Mouse (Mus musculus) urinary bladder, postnatal 36 days (tissue): ENCODE measurements around the gene Sec16a.
A peak's percentile ranks its signal among the peaks of the same experiment; 100 is the strongest.

Experiments
- DNase-seq, 2 experiments: peaks; one replicate each; pipeline ENCODE4 v3.0.0; 2022; ENCODE audit warnings: low spot score in 2 of 2, mixed read lengths in 1 of 2

Sec16a gene

GRCm38 (mm10) chr2:26444946-26445665, at the start of gene Sec16a:
Gene Sec16a, minus strand, starts transcription at chr2:26445216.
- DNase-seq, result peak; percentile 99 to 100

- no peak for DNase-seq
These were observed 49.4 kb upstream of the Sec16a start for GRCm38 (mm10) chr2:26494396-26494795.

DNA sequence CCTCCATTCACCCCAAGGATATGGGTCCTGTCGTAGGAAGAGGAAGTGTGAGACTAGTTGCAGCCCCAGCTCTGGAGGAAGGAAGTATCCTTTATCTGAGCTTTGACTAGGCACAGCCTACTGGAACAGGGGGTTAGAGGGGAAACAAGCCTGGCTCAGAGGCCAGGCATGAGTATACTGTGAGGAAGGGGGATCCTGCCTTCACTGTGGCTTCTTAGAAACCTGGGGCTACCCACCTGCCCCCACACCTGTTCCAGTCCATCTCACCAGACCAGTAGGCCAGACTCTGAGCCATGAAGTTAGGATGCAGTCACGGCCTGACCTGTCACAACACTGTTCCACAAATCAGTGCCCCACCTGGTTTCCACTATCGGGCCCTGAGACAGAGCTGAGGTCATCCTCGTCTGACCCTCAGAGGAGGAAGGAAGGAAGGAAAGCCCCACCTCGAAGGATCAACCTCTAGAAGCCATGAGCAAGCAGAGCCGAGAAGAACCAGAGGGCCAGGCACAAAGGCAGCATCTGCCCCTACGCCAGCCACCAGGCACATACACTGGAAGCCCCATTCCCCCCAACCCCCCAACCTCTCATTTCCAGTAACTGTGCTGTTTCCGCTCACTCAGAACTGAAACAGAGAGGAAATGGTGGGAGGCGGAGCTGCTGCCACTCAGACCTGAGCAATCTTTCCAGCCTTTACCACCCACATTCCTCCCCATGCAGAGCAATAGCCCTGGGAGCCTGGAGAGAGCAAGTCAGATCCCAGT, 48.2 kb upstream of the Sec16a start:
- no peak for DNase-seq

DNA sequence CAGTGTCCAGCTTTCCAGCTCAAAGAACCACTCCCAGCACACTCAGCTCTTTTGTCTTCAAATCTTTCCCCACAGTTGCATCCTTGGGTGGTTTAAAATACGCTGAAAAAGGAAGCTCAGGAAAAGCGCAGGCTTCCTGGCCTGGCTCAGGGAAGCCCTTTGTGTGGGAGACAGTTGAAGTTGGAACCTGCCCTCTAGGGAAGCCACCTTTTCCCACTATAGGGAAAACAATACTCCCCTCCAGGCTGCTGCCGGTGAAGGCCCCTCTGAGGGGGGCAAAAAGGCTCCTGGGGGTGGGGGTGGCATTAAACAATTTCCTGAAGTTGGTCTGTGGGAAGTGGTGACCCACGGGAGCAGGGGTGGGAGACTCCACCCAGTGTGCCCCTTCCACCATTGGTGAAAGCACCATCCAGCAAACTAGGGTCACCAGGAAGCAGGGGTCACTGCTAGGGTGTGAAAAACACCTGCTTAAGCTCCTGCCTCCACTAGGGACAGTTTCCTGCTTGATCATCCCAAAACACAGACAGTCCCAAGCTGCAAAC, 45.8 kb upstream of the Sec16a start:
- DNase-seq, result no peak

GRCm38 (mm10) chr2:26488535-26489135, 43.6 kb upstream of the Sec16a start:
- DNase-seq, result no peak

DNA sequence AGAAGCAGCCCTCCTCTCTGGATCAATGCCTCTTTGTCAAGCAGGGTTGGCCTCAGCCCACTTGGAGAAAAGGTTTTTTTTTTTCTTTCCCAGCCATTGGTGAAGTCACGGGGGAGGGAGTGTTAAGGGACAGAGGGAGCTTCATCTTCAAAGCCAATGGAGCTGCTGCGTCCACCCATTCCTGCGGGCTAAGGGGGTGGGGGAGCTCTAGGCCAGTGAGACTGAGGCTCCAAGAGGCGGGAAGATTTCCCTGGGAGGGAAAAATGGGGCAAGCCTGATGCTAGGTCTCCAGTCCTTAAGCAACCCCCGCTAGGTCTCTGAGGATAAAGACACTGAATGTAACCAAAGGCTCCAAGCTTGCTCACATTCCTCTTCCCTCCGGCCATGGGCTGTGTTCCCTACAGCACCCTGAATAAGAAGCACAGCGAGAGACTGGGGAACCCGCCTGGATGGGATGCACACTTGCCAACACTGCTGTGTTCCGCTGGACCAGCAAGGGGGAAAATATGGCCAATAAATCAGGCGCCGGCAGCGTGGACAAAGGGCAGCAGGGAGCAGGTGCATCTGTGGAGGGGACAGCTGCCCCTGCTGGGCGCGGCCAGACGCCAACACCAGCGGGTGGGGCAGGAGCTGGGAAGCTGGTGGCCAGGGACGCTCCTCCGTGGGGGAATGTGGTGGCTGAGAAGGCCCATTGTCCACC, 42.5 kb upstream of the Sec16a start:
- DNase-seq, result no peak

DNA sequence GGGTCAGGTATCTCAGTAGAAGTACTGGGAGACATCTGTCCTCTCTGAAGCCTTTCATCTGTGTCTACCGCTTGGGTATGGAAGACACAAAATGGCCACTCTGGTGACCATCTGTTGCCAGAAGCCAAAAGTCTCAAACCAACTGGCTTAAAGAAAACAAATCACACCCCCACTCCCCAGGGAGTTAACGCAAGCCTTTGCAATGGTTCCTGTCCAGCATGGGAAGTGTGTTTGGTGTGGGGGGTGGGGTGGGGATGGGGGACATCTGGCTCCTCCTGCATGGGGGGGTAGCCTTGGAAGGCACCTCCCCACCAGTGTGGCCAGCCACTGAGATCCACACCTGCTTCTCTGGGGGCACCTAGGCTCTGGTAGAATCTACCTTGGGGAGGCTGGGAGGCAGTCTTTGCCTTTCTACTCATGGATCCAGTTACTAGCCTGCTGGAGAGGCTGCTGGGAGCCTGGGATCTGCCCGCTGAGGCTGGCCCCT, 41.9 kb upstream of the Sec16a start:
- no peak for DNase-seq

GRCm38 (mm10) chr2:26486264-26486810, 41.3 kb upstream of the Sec16a start:
- no peak for DNase-seq

DNA sequence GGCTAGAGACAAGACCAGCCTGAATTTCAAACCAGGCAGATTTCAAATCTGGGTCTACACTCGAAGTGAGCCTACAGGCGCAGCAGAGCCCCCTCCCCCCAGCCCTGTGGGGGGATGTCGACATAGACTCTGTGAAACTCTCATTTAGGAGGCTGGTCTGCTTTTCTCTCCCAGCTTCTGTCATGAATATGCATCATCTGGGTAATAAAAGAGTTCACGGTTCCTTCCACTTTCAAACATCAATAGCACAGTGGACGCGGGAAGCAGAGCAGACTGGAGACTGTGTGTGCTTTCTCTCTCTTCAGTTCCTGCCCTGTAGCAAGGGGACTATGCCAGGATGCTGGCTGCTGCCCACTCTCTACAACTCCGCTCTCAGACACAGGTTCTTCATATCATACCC, 40.7 kb upstream of the Sec16a start:
- DNase-seq, result no peak

GRCm38 (mm10) chr2:26485278-26485677, 40.3 kb upstream of the Sec16a start:
- no peak for DNase-seq

DNA sequence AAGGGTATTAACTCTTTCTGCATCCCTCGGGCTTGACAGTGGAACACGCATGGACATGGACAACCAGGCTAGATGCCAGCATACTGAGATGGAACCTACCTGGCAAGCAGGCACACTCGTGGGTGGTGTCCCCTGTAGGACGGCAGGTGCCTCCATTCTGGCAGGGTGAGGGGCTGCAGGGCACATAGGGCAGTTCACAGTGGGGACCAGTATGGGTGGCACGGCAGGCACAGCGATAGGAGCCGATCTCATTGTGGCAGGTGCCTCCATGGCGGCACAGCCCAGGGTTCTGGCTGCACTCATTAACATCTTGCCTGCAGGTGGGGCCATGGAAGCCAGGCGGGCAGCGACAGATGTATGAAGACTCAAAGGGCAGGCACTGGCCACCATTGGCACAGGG, 39.2 kb upstream of the Sec16a start:
- no peak for DNase-seq

- DNase-seq, result no peak
These were observed 38.3 kb upstream of the Sec16a start for GRCm38 (mm10) chr2:26483230-26483869.

DNA sequence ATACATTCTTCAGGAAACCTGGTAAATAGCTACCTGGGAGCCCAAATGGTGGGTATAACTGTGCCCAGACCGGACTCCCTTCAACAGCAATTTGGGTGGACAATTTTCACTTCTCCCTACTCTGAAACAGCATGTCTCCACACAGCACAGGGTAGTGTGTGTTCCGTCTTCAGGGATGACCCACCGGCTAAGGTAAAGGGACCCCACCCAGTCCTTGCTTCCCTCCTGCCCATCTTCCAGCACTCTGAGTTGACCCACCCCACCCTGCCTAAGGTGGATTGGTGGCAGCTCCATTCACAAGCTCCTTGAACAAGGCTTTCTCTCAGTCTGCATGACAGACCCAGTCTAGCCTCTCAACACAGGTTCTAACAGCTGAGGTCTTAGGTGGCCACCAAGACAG, 37.8 kb upstream of the Sec16a start:
- DNase-seq, result no peak

DNA sequence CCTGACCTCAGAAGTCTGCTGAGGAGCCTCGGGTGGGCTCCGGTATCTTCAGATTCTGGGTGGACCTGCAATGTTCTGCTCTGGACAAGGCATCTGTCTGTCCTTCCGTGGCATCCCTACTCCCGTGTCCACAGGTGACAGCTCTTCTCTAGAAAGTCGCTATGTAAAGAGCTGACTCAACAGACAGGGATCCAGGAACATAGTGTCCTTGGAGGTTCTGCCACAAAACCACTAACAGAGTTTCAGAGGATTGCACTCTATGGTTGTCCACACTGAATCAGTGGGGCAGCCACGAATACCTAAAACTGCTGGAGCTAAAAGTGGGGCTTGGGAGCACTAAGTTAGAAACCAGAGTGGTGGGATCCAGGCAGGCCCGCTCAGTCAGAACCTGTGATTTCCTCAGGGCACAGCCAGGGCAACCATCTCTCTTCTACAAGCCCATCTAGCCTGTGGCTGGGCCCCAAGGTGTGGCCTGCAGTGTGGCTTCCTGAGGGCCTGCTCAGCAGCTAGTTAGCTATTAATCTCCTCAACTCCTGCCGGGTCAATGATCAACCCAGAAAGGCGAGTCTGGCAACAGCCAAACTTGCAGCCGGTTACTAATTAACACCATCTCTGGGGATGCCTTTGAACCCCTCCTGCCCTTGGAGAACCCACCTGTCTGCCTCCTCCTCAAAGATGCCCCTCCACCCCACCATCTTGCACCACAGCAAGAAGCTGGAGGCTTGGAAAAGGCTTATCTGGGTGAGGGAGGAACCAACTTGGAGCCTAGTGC, 36.9 kb upstream of the Sec16a start:
- DNase-seq, result peak in 1 of 2 experiments; percentile 41

- no peak for DNase-seq
These were observed 35.9 kb upstream of the Sec16a start for GRCm38 (mm10) chr2:26480911-26481310.

GRCm38 (mm10) chr2:26478685-26479205, 33.7 kb upstream of the Sec16a start:
- no peak for DNase-seq

DNA sequence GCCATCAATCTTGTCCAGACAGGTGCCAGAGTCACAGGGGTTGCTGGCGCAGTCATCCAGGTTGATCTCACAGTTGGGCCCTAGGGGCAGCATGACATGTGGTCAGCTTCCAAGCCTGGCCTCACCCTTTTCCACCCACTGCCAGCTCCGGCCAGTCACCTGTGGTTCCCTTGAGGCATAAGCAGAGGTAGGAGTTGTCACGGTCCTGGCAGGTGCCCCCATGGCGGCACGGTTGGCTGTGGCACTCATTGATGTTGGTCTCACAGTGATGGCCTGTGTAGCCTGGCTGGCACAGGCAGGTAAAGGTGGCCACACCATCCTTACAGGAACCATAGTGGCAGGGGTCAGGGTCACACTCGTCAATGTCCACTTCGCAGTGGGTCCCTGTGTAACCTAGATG, 32.9 kb upstream of the Sec16a start:
- no peak for DNase-seq

DNA sequence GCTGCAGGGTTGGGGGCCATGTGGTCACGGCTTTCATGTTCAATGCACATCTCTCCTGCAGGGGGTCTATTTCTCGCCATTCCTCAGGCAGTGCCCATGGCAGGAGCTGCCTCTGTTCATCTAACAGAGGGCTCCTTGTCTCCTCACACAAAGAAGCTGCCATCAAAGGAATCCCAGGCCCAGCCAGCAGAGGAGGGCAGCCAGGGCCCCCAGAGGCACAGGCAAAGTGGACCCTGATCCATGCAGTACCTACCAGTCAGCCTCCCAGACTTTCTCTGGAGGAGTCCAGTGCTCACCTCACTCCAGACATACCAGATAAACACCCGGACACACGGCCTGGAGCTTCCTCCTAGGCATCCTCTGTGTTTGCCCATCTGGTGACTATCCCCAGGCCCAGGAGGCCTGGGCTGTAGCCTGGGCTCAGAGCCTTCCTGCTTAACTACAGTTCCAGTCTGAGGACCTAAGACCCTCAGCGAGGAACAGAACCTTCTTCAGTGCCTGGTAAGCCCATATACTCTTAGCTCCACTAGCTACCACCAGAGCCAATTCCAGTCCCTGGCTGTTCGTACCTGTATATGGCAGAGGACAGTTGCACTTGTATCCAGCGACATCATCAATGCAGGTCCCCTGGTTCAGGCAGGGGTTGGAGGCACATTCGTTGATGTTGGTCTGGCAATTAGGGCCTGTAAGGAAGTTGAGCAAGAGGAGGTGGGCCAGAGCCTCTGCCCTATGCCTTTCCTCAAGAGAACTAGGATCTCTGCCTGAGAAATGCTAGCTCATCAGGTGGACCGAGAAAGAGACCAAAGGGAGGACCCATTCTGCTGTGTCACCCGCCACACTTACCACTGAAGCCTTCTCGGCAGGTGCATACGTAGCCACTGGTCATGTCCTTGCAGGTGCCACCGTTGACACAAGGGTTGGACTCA, 30.8 kb upstream of the Sec16a start:
- no peak for DNase-seq
